Mouse (Mus musculus): ENCODE measurements around the gene Mtch1. TPM values are rescaled to one million over a fixed set of nuclear protein-coding genes. Genes with fewer than 3 reads are reported as not detected.

Gene Mtch1
- total RNA-seq, 4 experiments from 2014 or later = 74.1 to 82.3 (median 80.3) TPM

Other genes starting within 250 kb of the Mtch1 start
- gene Rab44, start 233.8 kb downstream of the Mtch1 start, total RNA-seq (2022) = under 1 TPM in 3 of 4 experiments, not detected in 1; 0.24 to 0.61 (median 0.56) TPM
- gene Cpne5, start 109.8 kb downstream of the Mtch1 start, total RNA-seq (2022) = not detected
- gene Ppil1, start 83.7 kb downstream of the Mtch1 start, total RNA-seq (2022) = 1 to 10 TPM; 4.8 to 8.3 (median 6.7) TPM
- gene BC004004, start 79.1 kb downstream of the Mtch1 start, total RNA-seq (2022) = 100 to 1,000 TPM; 107 to 140 (median 126) TPM
- 10 to 100 TPM; 12.3 to 27.4 (median 16.7) TPM for gene Pi16, start 30.3 kb downstream of the Mtch1 start, total RNA-seq (2022)
- gene Fgd2, start 13.0 kb upstream of the Mtch1 start, total RNA-seq (2022) = 1 to 10 TPM in 1 of 4 experiments, under 1 TPM in 3; 0.38 to 1.0 (median 0.67) TPM
- 10 to 100 TPM in 2 of 4 experiments, 1 to 10 TPM in 2; 8.6 to 18.9 (median 11.3) TPM for gene Pim1, start 142.8 kb upstream of the Mtch1 start, total RNA-seq (2022)
- not detected for gene Gm17657, start 201.7 kb upstream of the Mtch1 start, total RNA-seq (2022)
- gene Tbc1d22b, start 201.9 kb upstream of the Mtch1 start, total RNA-seq (2022) = 10 to 100 TPM in 2 of 4 experiments, 1 to 10 TPM in 2; 9.4 to 13.6 (median 10.0) TPM
- not detected for gene Tmem217, start 204.5 kb upstream of the Mtch1 start, total RNA-seq (2022)

Data from gastrocnemius, adult 8-10 months (tissue).